Mouse (Mus musculus) spleen, embryonic (tissue): ENCODE results near the gene Elovl7.

Experiments used
- CTCF ChIA-PET: fragments of 350-600 bp; sonication (Branson Sonifier 250); formaldehyde crosslinking; loops from one replicate; lab custom pipeline; 2022; lab: Charles Lee

Gene Elovl7

DNA sequence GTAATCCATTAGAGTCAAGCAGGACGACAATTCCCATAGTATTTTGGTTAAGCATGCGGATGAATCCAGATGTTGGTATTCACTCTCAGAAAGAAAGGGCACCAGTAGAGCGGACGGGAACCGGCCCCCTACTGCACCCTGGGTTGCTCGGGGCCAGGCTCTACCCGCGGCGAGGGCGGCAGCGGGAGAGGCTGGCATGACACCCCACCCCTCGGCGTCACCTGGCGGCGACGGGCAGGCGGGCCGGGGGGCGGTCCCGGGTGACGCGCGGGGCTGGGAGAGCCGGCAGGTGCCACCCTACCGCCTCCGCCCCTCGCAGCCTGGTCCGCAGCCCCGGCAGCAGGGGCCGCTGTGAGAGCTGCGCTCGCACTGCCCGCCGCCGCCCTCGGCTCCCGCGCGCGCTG lies at the start of gene Elovl7:
TSS of gene Elovl7 (plus strand) at position 324 of the 404 bp plus-strand sequence.
- CTCF ChIA-PET = no interaction called here

GRCm38 (mm10) chr13:108164621-108165020 lies 49.6 kb upstream of the Elovl7 start:
- CTCF ChIA-PET = no interaction called here

GRCm38 (mm10) chr13:108170002-108170401 lies 44.2 kb upstream of the Elovl7 start:
- CTCF ChIA-PET = interaction anchor here (0.6 kb wide), 1 partner anchor 217 kb away, joined by 4 read pairs; no protein-coding TSS in a partner anchor

DNA sequence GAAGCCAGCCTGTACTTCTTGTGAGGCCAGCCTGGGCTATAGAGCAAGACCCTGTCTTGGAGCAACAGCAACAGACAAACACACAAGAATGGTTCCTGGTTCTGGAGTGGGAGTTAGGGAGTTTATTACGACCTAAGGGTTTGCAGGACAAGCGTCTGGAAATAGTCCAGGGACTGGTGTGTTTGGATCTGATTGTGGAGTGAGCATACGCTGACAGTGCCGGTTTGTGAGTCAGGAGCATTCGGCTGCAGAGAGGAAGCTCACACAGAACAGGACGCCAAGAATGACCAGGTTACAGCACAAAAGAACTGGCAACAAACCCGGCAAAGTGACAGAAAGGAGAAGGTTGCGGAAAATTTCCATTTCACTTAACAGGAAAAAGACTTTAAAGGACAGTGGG lies 43.7 kb upstream of the Elovl7 start:
- CTCF ChIA-PET = no interaction called here

- CTCF ChIA-PET = interaction anchor here (0.6 kb wide), 2 partner anchors 118 to 158 kb away, joined by 3 read pairs; no protein-coding TSS in a partner anchor
Measured at GRCm38 (mm10) chr13:108179618-108180017, 34.6 kb upstream of the Elovl7 start.

- CTCF ChIA-PET = no interaction called here
Measured at GRCm38 (mm10) chr13:108180821-108181220, 33.4 kb upstream of the Elovl7 start.

- CTCF ChIA-PET = no interaction called here
Measured at GRCm38 (mm10) chr13:108184743-108185255, 29.4 kb upstream of the Elovl7 start.

GRCm38 (mm10) chr13:108185530-108185929 lies 28.7 kb upstream of the Elovl7 start:
- CTCF ChIA-PET = interaction anchor here (0.6 kb wide), 1 partner anchor 1030 kb away, joined by 3 read pairs; no protein-coding TSS in a partner anchor

GRCm38 (mm10) chr13:108187994-108188393 lies 26.2 kb upstream of the Elovl7 start:
- CTCF ChIA-PET = no interaction called here

- CTCF ChIA-PET = interaction anchor here (0.5 to 0.6 kb wide), 2 partner anchors 34 to 1010 kb away, joined by 3 to 7 read pairs; no protein-coding TSS in a partner anchor
Measured at GRCm38 (mm10) chr13:108191074-108191720, 23.0 kb upstream of the Elovl7 start.

GRCm38 (mm10) chr13:108195474-108195873 lies 18.7 kb upstream of the Elovl7 start:
- CTCF ChIA-PET = no interaction called here

DNA sequence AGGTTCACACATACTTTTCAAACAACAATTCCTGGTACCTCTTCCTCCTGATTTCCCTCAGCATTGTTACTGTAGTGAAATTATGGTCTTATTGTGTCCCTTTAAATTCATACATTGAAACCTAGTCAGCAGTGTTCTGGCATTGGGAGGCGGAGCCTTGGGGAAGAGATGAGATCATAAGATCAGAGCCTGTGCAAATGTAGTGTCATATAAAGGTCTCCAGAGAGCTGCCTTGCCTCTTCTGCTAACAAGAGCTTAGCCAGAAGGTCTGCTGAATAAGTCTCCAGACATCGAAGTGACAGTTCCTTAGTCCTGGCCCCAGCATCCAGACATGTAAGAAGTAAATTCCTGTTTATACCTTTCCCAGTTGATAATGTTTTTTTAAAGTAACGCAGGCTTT lies 9.3 kb upstream of the Elovl7 start:
- CTCF ChIA-PET = no interaction called here

DNA sequence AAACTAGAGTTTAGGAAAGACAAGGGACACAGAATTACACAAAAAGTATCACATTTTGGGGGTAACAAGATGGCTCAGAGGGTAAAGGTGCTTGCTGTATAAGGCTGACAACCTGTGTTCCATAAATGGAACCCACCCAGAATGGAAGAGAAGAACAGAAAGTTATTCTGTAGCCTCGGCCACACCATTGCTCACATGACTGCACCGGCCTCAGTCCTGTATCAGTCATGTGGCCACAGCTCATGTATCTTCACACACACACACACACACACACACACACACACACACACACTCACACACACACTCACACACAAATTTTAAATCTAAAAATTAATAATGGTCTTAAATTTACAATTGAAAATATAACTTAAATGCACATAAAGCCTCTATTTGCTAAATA lies 6.8 kb upstream of the Elovl7 start:
- CTCF ChIA-PET = no interaction called here

GRCm38 (mm10) chr13:108208090-108208489 lies 6.1 kb upstream of the Elovl7 start:
- CTCF ChIA-PET = no interaction called here

- CTCF ChIA-PET = no interaction called here
Measured at GRCm38 (mm10) chr13:108210960-108211359, 3.2 kb upstream of the Elovl7 start.

GRCm38 (mm10) chr13:108212397-108213018 lies 1.7 kb upstream of the Elovl7 start:
- CTCF ChIA-PET = interaction anchor here (0.7 kb wide), 1 partner anchor 49 kb away, joined by 3 read pairs; no protein-coding TSS in a partner anchor

DNA sequence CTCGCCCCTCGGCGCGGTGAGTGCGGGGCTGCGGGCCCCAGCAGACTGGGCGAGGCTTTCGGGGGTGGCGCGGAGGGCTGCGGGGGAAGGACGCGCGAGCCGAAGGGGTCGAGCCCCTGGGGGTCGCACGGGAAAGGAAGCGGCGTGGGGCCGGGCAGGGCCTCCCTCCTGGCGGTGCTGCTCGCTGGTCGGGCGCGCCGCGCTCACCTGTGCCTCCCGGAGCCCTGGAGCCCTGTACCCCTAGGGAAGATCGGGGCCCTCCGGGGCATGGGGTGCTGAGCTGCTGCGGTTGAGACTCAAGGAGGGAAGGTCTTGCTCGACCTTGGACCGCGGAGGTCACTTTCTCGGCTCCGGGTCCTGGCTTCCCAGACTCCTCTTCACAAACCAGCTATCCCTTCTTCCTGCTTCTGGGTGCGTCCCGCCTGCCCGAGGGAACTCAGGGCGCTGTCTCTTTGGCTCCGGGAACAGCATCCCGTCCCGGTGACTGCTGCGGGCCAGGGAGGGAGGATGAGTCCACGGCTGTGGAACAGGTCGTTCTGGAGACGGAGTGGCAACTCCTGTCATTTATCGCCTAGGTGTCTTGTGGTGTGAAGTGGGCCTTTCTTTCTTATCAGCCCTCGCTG lies 392 bp downstream of the Elovl7 start:
- CTCF ChIA-PET = no interaction called here

- CTCF ChIA-PET = no interaction called here
Measured at GRCm38 (mm10) chr13:108215231-108215780, 1.1 kb downstream of the Elovl7 start.

- CTCF ChIA-PET = no interaction called here
Measured at GRCm38 (mm10) chr13:108219773-108220172, 5.6 kb downstream of the Elovl7 start.

DNA sequence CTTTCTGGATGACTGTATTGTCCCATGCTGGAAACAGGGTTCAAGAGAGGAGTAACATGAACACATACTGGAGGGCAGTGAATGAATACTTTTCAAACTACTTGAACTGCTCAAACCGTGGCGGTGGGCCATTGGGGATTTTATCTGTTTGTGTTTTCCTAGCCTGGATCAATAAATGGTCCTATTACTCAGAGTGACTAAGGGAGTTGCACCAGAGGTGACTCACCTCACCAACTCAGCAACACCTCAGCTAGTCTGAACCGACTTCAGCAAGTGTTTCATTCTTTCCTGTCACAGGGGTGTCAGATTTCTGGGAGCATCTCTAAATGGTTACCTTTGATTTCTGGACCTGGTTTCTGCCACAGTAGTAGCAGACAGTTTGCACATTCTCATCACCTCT lies 15.0 kb downstream of the Elovl7 start:
- CTCF ChIA-PET = no interaction called here

- CTCF ChIA-PET = no interaction called here
Measured at GRCm38 (mm10) chr13:108229634-108230330, 15.6 kb downstream of the Elovl7 start.
